Mouse (Mus musculus): ENCODE results near the gene 2210408I21Rik.

Gene 2210408I21Rik

DNA sequence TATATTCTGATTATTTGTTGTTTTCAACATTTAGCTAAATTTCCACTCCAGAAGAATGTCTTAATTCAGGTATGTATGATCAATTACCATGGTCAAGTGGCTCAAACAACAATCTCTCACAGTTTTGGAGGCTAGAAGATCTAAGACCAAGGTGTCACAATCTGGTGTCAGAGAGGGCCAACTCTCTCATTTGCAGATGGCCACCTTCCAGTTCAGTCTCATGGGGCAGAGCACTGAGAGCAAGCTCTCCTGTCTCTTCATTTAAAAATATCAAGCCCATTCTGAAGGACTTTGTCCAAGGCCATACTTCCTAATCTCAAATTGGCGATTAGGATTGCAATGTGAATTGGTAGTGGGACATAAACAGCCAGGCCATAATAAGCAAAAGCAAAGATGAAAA, 378.7 kb downstream of the 2210408I21Rik start:
- DNase-seq: no peak

DNA sequence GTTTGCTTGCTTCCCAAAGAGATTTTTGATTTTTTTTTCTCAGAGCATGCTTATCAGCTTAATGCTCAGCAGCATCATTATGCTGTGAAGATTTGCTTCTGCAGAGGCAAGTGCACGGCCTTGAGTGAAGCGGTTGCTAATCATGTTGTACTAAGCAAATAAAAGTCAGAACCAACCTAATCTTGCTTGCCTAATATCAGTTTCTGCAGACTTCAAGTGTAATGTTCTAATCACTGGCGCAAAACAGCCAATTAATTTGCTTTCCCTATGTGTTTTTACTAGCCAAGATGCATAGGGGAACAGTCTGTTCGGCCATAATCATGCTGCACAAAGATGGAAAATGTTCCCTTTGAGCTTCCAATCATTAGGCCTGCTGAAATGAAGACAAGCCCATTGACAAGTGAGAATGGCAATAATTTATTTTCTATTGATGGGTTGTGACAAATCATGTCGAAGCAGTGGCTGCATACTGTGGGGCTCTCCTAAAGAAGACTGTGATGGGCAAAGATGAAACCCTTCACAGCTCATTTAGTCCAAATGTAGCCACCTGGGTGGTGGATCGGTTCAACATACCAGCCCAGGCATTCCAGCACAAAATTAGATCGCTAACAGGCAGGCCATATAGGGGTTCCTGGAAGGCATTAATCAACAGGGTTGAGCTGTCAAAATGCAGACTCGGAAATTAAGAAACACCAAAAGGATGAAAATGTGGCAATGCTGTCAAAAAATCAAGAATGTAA, 393.8 kb downstream of the 2210408I21Rik start:
- DNase-seq: no peak

DNA sequence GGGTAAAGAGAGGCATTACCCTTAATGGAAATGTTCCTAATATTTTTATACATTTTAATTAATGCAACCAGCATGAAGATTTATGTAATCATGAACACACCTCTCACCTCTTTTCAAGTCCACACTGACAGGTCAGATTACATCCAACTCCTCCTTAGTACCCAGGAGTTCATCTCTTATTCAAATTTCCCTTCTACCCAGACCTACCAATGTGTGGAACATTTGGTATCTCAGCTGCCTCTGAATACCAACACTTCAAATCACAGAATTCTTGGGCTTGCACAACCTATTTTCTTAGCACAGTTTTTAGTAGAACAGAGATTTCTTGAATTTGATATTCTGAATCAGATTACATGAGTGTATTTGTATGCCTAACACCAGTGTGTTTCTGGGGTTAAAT, 394.4 kb downstream of the 2210408I21Rik start:
- DNase-seq: no peak

DNA sequence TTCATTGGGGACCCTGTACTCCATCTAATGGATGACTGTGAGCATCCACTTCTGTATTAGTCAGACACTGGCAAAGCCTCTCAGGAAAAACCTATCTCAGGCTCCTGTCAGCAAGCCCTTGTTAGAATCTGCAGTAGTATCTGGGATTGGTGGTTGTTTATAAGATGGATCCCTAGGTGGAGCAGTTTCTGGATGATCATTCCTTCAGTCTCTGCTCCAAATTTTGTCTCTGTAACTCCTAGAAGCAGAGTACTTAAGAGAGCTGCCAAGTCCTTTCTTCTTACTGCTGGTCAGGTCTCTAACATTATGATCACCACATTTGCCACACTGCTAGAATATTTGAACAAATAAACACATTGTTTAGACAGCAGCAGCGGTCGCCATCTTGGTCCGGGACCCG, 402.1 kb downstream of the 2210408I21Rik start:
- DNase-seq: no peak

DNA sequence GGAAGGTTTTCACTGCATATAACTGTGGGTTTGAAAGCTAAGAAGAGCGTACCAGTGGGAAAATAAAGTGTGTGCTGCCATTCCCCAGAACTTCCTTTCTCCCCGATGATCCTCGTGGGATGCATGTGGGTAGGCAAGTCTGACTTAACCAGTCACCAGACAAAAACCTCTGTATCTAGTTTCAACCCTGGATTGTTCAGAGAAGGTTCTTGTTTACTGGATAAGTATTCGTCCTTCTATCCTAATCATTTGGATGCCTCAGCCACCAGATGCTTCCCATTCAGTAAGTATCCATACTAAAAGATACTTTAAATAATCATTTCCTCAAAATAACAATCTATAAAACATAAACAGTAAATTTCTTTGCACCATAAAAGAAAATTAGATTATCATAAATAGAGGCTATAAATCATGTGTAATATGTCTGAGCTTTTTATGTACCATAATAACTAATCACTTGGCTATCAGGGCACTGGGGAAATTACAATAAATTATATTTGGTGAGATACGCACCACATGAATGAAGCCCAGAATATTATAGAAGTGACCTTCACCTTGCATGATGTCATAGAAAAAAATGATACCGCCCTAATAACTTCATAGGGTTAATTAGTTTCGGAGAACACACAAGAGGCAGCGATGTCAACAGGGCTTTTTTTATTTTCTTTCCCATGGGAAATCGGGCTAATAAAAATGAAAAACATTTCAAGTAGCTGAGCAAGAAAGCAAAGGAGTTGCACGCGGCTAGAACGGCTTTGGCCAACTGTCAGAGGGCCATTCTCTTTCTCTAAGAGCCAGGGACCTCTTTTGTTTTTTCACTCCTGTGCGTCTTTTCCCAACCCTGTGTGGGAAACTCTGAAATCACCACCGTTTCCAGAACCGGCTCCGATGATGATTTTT, 412.4 kb downstream of the 2210408I21Rik start:
- no peak for DNase-seq

DNA sequence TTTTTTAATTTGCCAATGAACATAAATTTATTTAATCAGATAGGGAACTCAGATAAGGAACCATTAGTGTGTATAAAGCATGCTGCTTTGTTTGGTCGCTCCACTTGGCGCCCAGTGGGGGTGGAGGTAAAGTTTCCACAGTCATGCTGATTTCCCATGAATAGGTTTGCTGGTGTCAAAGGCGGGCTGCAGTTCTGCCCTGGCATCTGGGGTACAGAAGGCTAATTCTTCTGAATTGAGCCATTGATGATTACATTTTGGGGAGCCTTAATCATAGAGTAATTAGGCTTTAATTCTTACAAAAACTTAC, 413.0 kb downstream of the 2210408I21Rik start:
- DNase-seq: no peak

GRCm38 (mm10) chr13:77548750-77549149, 413.4 kb downstream of the 2210408I21Rik start:
- DNase-seq: no peak

- DNase-seq: no peak
Observed at GRCm38 (mm10) chr13:77594011-77594410, 458.7 kb downstream of the 2210408I21Rik start.

DNA sequence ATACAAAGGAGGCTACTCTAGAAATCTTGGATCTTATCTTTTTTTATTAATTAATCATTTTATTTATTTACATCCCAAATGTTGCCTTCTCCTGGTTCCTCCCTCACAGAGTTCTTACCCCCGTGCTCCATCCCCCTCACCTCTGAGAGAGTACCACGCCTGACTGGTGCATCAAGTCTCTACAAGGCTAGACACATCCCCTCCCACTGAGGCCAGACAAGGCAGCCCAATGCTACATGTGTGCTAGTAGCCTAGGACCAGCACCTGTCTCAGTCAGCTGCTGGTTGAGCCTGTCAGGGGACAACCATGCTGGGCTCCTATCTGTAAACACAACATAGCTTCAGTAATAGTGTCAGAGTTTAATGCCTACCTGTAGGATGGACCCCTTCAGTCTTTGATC, 480.0 kb downstream of the 2210408I21Rik start:
- no peak for DNase-seq
